Mouse (Mus musculus): Measurements from ENCODE around the gene Slc9a9.

The Slc9a9 gene

DNA sequence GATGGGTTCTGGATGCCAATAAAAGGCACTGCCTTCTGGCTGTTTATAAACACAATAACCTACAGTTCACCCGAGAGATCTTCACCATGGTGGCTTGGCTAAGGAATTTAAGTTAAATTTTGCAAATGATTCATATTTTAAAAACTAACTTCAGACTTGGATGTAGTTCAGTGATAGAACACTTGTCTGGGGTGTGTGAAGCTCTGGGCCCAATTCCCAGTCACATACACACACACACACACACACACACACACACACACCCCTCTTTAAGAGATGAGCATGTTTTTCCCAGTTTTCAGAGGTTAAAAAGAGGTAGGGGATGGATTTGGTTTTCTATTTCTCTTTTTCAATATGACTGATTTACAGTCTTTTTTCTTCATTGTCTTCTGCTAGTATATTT, 15.9 kb downstream of the Slc9a9 start:
- no peak for DNase-seq

DNA sequence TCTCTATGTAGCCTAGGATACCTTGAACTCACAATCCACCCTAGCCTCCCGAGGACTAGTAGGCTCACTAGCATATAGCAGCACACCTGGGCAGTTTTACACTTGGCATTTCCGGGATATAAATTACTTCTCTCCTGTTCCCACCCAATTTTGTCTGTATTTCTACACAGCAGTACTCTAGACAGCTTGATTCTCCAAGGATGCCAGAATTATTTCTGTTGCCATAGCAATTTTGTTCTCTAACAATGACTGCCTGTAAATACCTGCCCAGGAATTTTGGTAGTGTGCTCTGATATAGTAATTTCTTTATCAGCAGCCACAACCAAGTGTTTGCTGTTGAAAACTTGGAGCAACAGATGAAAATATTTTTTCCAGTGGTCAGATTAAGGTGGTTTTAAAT, 16.7 kb downstream of the Slc9a9 start:
- no peak for DNase-seq

DNA sequence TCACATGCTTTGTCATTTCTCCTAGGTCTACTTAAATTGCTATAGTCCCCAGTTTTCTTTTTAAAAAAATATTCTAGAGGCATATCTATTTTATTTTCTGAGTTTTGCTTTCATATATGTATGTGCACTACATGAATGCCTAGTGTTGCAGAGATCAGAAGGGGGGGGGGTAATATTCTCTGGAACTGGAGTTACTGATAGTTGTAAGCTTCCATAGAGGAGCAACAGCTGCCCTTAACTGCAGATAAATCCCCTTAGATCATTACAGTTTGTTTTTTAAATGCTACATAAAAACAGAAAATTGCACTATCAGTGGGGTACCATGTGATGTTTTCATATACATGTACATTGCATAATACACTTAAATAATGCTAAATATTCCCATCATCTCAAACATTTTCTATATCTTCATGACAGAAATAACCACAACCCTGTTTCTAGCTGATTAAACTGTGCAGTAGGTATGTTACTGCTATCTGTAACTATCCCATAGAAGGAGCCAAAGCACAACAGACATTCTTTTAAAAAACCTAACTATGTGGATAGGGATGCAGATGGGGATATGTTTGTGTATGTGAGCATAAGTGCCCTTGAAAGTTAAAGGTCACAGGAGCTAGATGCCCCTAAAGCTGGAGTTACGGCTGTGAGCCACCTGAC, 17.6 kb downstream of the Slc9a9 start:
- DNase-seq = no peak

DNA sequence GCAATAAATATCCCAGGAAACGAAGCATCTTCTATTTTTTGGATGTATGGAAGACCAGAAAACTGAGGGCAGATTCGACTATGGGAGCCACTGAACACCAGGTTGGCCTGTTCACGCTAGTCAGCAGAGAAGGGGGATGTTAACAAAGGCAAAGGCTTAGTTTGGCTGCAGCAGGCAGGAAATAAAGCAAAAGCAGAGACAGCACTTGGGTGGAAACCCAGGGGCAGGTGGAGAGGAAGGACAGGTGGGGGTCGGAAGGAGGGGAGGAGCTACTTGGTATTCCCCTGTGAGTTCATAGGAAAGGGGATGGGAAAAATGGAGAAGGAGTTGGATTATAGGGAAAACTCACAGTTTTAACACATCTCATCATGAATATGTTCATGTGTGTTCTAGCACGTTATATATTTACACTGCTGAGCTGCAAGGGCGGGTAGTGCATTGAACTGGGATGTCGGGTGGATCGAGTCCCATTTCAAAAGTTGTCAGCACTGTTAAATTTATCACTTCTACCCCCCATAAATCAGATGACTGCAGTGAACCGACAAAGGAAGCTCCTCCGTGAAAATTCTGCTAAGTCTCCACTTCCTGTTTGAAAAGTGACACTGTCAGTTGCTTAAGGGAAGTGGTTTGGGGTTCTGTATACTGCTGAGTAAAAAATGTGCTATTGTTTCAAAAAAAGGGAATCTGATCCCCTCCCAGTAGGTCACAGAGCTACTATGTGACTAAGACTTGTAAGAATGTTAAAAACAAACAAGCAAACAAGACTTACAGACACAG, 21.8 kb downstream of the Slc9a9 start:
- no peak for DNase-seq

DNA sequence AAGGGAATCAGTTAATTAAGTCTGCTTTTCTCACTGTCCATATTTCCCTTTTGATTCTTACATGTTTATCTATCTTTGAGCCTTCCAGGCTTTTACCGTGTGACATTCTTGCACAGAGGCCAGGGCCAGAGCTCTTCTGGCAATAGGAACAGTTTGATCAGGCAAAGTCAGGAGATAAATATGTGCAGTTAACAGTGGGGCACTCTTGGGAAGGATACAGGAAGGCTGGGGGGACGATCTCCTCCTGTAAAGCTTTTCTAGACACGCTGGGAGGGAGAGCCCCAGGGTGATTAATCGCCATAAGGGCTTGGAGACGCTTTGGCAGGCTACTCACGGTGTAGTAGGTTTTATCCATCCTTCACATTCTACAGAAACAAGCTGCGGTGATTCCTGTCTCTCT, 22.4 kb downstream of the Slc9a9 start:
- no peak for DNase-seq

DNA sequence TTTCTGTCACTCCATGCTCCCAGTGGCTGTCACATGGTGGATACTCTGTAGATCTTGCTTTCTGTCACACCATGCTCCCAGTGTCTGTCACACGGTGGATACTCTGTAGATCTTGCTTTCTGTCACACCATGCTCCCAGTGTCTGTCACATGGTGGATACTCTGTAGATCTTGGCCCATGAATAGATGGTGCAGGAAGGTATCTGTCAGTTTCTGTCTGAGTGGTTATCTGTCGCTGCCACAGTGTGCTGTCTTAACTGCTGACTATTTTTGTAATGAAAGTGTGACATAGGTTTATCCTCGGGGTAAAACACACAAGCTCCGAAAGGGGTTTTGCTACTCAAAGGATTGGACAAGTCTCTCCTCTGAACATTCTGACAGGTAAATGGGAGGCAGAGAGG, 24.5 kb downstream of the Slc9a9 start:
- no peak for DNase-seq

DNA sequence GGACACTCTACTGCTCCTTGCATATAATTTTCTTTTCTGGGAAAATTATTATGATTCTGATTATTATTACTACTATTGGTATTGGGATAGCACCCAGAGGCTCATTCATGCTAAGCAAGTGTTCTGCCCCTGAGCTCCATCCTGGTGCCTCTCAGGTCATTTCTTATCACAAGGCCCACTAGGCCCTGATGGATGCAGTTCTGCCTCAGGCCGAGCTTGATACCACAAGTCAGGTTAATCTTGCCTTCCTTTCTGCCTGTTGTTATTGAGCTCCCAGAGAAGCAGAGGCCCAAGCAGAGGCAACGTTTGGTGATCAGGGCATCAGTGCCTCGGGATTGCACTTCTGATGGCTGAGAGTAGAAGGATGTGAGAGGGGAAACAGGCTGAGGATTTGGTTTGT, 25.3 kb downstream of the Slc9a9 start:
- DNase-seq = no peak

DNA sequence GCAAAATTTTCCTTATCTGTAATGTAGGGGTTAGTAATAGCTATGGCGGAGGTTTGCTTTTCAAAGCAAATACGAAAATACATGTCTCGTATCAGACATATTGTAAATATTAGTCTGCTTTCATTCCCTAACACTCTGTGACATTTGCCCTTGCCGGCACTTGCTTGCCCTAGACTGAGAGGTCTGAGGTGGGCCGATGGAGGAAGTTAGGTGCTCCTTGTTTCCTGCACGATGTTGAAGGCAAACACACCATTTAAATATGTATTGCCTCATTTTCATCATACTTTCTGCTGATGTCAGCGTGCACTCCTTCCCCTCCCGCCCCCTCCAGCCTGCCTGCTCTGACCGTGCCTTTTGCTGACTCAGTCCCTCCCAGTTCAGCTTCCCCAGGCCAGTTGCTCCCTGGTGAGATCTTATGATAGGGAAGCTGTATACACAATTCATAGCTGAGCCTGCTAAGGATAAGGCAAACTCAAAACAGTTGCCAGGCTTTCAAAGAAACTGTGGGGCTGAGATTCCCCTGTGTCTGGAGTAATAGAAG, 26.9 kb downstream of the Slc9a9 start:
- DNase-seq = peak; percentile 31 to 52

DNA sequence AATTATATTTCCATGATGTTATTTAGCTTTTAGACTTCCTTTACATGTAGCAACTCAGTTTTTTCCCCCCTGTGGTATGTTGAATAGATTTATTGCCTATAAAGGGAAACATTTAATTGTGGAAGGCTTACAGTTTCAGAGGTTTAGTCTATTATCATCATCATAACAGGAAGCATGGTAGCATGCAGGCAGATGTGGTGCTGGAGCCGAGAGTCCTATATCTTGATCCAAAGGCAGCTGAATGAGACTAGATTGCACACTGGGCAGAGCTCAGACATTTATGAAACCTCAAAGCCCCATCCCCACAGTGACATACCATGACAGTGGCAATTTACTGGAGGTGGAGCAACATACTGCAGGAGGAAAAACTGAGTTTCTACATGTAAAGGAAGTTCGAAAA, 28.5 kb downstream of the Slc9a9 start:
- no peak for DNase-seq

DNA sequence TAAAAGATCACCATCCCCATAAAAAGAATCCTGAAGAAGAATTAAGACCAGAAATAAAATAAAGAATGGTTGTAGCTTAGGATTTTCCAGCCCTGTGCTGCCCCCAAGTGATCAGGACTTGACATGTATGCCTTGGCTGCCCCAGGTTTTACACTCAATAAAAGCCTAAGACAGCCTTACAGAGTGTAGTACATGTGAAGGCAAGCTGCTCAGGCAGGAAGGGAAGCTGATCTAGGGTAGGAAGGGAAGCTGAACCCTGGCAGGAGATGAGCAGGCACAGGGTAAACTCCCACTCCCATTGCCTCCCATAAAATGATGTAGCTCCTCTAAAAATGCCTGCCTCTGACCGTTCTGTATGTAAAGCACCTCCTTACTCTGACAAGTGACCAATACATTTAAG, 30.8 kb downstream of the Slc9a9 start:
- peak in 1 of 2 experiments; percentile 47 for DNase-seq

DNA sequence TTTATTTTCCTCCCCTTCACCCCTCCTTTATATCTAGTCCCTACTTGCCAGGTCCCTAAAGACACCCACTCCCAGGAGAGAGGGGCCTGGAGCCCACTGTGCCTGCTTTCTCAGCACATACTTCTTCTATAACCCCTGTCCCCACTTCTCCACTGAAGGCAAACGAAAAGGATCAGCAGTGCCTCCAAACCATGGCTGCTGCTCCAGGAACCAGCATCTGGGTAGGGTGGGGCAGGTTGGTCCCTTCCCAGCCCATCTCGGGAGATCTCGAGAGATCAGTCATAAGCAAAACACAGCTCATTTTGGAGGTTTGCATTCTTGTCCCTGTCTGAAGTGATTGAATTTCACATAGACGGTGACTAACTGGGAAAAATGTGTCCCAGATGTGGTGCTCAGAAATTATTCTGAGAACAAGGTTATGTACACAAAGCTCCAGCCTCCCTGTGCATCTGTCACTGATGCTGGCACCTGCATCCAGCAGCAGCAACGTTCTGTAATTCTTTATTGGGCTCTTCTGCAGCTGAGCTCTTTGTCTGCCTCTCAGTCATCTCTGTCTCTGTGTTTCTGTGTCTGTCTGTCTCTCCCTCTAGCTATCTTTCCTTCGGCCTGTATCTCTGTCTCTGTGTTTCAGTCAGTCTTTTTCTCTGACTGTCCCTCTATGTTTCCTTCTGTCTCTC, 31.6 kb downstream of the Slc9a9 start:
- no peak for DNase-seq

DNA sequence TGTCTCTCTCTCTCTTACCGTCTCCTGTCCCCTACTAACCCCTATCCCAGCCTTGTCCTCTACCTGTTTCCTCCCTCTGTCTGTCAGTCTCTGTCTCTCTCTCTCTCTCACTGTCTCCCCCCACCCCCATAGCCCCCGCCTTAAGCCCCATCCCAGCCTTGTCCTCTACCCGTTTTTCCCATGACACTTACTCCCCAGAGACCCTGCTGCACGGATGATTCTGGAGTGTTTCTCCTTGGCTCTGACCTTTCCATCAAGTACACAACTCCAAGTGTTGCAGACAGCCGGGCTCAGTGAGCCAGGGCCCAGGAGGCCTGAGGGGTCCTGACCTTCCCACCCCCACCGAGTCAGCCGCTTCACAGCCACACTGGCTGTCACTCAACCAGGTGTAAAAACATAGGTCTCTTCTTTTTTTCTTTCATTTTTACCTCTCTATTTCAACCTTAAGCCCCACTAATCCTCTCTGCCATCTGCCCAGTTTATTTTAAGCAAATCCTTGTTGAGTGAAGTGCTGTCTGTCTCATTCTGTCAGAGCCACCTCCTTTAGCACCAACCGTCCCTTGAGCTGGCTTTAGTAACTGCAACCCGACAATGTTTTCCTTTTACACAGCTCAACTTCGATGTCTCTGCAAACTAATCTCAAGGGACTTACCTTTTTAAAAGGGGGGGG, 32.4 kb downstream of the Slc9a9 start:
- DNase-seq = peak in 1 of 2 experiments; percentile 22

DNA sequence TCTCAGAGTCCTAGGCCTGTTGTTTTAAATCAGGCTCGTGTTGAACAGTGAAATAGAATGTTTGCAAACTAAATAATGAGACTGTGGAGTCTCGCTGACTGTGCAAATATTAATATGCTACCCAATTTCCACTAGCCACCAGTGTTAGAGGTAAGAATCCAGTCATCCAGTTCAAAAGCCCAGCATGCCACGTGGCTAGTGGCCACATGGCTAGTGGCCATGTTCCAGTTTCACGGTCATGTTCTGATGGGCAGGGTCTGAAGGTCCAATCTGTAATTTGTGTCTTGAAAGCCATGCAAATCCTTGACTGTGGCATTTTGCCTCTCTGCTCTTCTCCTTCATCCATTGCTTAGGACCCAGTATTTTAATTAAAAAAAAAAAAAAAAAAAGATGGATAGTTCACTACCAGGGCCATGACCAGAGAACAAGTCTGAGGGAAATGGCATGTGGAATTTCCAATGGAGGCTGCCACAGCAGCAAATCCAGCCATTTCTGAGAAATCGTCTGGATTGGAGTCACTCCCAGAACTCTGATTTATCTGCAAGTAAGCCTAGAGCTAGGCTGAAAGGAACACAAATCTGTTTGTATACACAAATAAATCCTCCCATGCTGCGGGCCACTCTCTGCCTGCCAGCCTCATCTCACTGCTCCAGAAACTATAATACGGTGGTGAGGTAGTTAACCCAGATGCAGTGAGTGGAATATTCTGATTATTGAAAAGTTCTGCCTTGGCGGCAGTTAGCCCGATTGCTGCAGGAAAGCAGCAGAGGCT, 35.5 kb downstream of the Slc9a9 start:
- DNase-seq = no peak

DNA sequence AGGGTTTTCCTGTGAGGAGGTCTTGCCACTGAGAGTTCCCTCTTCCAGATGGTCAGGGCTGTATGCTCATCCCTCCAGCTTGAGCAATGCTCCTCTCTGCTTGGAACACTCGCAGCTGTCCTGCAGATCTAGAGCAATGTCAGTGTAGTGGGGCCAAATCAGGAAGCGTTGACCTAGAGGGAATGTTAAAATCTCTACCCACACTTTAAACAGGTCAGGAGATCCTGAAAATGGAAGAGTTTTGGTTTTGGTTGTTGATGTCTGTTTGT, 36.0 kb downstream of the Slc9a9 start:
- DNase-seq = no peak

DNA sequence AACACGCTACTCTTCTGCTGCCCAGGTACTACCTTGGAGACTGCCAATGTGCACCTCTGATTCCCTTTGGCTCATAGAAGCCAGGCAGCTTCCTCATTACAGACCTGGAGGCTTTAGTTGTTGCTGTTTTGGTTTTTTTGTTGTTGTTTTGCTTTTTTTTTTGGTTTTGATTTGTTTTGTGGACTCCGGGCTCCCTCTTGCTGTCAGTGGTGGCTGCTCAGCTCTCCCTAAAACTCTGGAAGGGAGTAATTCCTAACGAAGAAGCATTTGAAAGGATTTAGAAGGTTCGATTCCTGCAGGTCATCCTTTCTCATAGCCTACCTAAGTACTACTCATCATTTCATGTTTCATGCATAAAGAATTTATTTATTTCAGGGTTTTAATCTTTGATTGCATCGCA, 42.4 kb downstream of the Slc9a9 start:
- DNase-seq = no peak

DNA sequence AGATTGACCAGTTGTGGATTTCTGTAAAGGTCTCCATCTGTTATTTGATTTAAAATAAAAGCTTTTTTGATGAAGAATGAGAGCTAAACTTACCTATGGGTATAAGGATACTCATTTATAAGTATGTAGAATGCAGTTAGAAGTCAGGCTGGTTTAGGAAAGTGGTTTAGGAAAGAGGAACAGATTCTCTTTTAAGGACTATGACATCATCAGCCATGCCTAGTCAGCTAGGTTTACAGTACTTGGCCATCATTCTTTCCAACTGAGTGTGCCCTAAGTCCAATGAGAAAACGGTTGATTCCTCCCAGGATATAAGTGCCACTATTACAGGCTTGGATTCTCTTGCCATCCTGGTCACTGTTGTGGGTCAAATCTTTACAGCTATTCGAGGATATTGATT, 47.0 kb downstream of the Slc9a9 start:
- no peak for DNase-seq

DNA sequence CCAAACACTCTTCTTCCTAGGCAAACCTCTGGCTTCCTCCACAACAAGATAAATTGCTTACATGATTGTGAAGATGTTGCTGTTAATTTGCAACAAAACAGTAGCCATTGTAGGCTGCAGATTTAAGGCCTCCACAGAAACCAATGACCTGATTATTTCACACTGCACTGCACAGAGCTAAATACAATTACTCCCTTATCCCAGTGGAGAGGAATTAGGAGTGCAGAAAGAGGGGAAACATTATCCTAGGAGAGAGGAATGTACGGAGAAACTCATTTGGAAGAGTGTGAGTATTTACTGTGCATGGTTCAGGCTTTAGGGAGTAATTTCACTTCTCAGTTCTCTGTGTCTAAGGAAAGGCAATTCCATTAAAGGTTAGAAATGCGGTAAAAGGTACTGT, 53.9 kb downstream of the Slc9a9 start:
- no peak for DNase-seq

DNA sequence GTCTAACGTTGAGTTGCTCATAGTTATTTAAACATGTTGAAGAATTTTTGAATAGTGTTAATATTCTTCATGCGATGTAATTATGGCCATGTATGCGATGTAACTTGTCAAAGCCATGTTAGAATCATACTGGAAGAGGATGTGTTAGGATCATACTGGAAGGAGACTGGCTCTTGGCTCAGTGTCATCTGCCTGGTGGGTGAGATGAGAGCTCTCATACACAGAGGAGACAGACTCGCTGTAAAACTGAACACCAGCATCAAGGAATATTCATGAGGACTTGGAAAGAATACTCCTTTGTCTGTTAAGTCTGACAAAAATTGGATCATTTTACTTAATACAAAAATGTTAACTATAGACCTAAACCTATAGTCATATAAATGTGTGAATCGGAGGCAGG, 55.4 kb downstream of the Slc9a9 start:
- no peak for DNase-seq

DNA sequence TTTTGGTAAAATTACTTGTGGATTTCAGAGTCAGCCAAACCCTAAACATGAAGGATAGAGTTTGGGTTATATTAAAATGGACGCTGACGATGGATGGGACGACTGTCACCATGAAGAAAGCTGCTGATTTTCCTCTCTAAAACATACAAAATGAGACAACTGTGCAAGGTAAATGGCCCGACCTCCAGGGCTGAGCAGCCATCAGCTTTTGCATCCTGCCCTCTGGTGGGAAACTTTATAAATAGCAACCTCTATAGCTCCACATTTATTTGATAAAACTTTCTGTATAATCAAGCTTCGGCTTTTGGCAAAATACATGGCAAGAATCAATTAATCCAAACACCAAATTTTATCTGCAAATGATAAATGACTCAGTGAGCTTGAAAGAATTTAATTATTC, 57.7 kb downstream of the Slc9a9 start:
- DNase-seq = no peak

DNA sequence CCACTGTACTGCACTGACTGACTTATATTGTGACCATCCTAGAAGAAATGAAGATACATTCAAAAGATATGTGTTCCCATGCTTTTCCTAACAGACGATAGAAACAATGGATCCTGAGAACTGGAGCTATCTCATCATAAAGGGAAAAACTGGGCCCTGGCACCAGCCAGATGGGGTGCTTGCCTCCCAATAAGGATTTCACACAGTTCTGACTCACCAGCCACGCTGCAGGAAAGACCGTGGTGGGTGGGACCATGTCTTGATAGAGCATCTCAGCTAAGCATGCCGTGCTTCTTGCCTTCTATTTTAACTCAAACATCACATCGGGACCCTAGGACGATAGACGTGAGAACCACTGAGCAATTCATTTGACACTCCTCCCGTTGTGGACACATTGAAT, 60.7 kb downstream of the Slc9a9 start:
- no peak for DNase-seq

DNA sequence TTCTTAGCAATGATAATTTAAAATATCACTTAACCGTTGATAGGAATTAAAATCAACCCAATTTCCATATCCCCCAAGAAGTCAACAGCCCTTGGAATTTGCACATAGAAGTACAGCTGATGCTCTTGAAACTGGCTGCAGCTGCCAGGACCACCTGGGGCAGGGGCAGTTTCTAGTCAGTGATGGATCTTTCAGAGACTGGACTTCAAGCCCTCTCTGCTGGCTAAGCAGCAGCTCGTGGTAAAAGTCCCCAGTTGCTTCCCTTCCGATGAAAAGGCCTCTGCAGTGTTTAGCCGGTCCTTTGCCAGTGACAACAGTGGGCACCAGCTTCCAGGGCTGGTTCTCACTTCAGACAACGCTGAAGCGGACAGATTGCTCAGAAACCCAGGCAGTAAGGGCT, 62.4 kb downstream of the Slc9a9 start:
- DNase-seq = no peak

DNA sequence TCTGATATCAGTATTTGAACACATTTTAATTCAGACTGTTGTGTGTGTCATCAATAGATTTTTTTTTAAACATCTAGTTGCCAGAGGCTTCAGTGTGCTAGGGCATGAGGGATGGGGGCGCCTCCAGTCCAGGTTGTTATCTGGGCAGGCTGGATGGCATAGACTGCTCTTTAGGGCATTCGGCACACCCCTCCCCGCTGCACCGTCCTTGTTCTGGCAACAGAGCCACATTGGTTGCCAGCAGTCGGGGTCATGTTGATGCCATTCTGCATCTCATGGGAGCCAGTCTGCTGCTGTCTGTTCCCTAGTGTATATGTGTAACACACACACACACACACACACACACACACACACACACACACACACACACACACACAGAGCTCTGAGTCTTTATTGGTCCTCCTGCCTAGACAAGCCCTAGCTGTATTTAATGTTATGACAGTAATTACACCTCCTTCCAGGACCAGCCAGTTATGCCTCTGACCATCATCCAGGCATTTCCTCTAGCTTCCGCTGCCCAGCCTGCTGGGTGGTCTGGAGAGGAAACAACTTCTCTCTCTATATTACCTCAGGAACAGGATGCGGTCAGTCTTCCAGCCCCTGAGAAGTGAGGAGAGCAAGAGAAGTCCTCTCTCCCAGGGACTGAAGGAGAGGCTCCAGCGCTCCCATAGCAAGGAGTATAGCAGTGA, 63.0 kb downstream of the Slc9a9 start:
- DNase-seq = peak in 1 of 2 experiments; percentile 28
